Mouse (Mus musculus) forebrain, embryonic 15.5 days (tissue): ENCODE data around the gene Ccl20. TPM values are rescaled to one million over a fixed set of nuclear protein-coding genes. Genes with fewer than 3 reads are reported as not detected.

Experiments used
- ATAC-seq: fragments of 200-750 bp; cut with Nextera tagmentation; replicated peaks from 2 replicates; pipeline ENCODE4 v1.8.0; 2017; ENCODE audit warnings: mild to moderate bottlenecking, moderate TSS enrichment, moderate library complexity
- H3K27ac ChIP-seq: fragments of 300-500 bp; sonication (generic); replicated peaks from 2 replicates; pipeline ENCODE4 v1.5.1; 2015; ENCODE audit warnings: mild to moderate bottlenecking, inconsistent platforms
- H3K27me3 ChIP-seq: fragments of 300-500 bp; sonication (generic); 2 replicates; pipeline ENCODE4 v1.6.1; 2015; ENCODE audit warnings: inconsistent platforms
- H3K36me3 ChIP-seq: fragments of 300-500 bp; sonication (generic); 2 replicates; pipeline ENCODE4 v1.6.1; 2015; ENCODE audit warnings: mild to moderate bottlenecking, inconsistent platforms
- H3K4me1 ChIP-seq: fragments of 300-500 bp; sonication (generic); 2 replicates; pipeline ENCODE4 v1.6.1; 2015; ENCODE audit warnings: inconsistent platforms
- H3K4me2 ChIP-seq: fragments of 300-500 bp; sonication (generic); replicated peaks from 2 replicates; pipeline ENCODE4 v1.6.1; 2015; ENCODE audit warnings: mild to moderate bottlenecking, inconsistent platforms
- H3K4me3 ChIP-seq: fragments of 300-500 bp; sonication (generic); 2 replicates; pipeline ENCODE4 v1.5.1; 2015; ENCODE audit warnings: mild to moderate bottlenecking, inconsistent platforms
- H3K9ac ChIP-seq: fragments of 300-500 bp; sonication (generic); replicated peaks from 2 replicates; pipeline ENCODE4 v1.6.1; 2015; ENCODE audit warnings: mild to moderate bottlenecking, inconsistent platforms
- H3K9me3 ChIP-seq: fragments of 300-500 bp; sonication (generic); 2 replicates; pipeline ENCODE4 v1.6.1; 2016; ENCODE audit warnings: inconsistent platforms
- WGBS: fragments of 180-500 bp; shearing (Covaris S2); methylation state at CpG from one replicate; pipeline ENCODE4 v1.1.7; 2015; ENCODE audit warnings: mixed read lengths; 5-methylcytosine and 5-hydroxymethylcytosine counted together
- polyA plus RNA-seq: library from polyadenylated mRNA; unstranded; fragments of >200 nt; fragmentation: Nextera tagmentation; extraction: Ambion mirVana; gene quantifications from 2 replicates; pipeline ENCODE4 v1.2.1, GENCODE M21; 2015

Gene Ccl20
- polyA plus RNA-seq, 1 experiment from 2014 or later, result not detected

GRCm38 (mm10) chr1:83107410-83107978, 9.1 kb upstream of the Ccl20 start:
- H3K4me1 ChIP-seq, result no peaks in the 10 kb centered on the region
- no peak overlapping the region for H3K27ac ChIP-seq
- 83% methylated on average over 5 of the region's 5 CpGs for WGBS

GRCm38 (mm10) chr1:83110992-83111391, 5.6 kb upstream of the Ccl20 start:
- no peaks in the 10 kb centered on the region for H3K4me1 ChIP-seq
- H3K9me3 ChIP-seq, result no peaks in the 10 kb centered on the region
- no peak overlapping the region for H3K9ac ChIP-seq
- ATAC-seq, result no peak
- no peak overlapping the region for H3K4me2 ChIP-seq
- H3K27me3 ChIP-seq, result no peaks in the 10 kb centered on the region
- H3K36me3 ChIP-seq, result no peaks in the 10 kb centered on the region
- H3K4me3 ChIP-seq, result no peak overlapping the region
- H3K27ac ChIP-seq, result no peak overlapping the region

More at GRCm38 (mm10) chr1:83107410-83107978, 9.1 kb upstream of the Ccl20 start:
- Histone ChIP-seq H3K36me3 (no peaks in the 10 kb centered on the region), H3K4me2 (no peak overlapping the region), H3K9me3 (no peaks in the 10 kb centered on the region), H3K9ac (no peak overlapping the region), H3K4me3 (no peak overlapping the region), H3K27me3 (no peaks in the 10 kb centered on the region)
- ATAC-seq, result no peak

- no peak for ATAC-seq
- whole genome bisulfite sequencing, result 77% methylated on average over 5 of the region's 5 CpGs
- Histone ChIP-seq H3K4me2 (no peak overlapping the region), H3K9me3 (no peaks in the 10 kb centered on the region), H3K4me1 (no peaks in the 10 kb centered on the region), H3K9ac (no peak overlapping the region), H3K4me3 (no peak overlapping the region), H3K27ac (no peak overlapping the region), H3K36me3 (no peaks in the 10 kb centered on the region), H3K27me3 (no peaks in the 10 kb centered on the region)
These were observed 4.8 kb upstream of the Ccl20 start for GRCm38 (mm10) chr1:83111726-83112125.

- ATAC-seq, result no peak
- Histone ChIP-seq H3K36me3 (no peaks in the 10 kb centered on the region), H3K4me3 (no peak overlapping the region), H3K9me3 (no peaks in the 10 kb centered on the region), H3K27ac (no peak overlapping the region), H3K4me1 (no peaks in the 10 kb centered on the region), H3K27me3 (no peaks in the 10 kb centered on the region), H3K4me2 (no peak overlapping the region), H3K9ac (no peak overlapping the region)
- 97% methylated on average over 3 of the region's 3 CpGs for WGBS
These were observed 651 bp downstream of the Ccl20 start for GRCm38 (mm10) chr1:83117217-83117616.

- ATAC-seq, result no peak
- H3K36me3 ChIP-seq, result no peaks in the 10 kb centered on the region
These were observed 1.1 kb downstream of the Ccl20 start for GRCm38 (mm10) chr1:83117661-83118060.

GRCm38 (mm10) chr1:83119903-83120302, 3.3 kb downstream of the Ccl20 start:
- H3K27me3 ChIP-seq, result no peaks in the 10 kb centered on the region
- H3K36me3 ChIP-seq, result no peaks in the 10 kb centered on the region
- no peaks in the 10 kb centered on the region for H3K9me3 ChIP-seq
- H3K27ac ChIP-seq, result no peak overlapping the region
- no peak overlapping the region for H3K9ac ChIP-seq
- no peak overlapping the region for H3K4me3 ChIP-seq
- no peaks in the 10 kb centered on the region for H3K4me1 ChIP-seq
- no peak overlapping the region for H3K4me2 ChIP-seq
- no peak for ATAC-seq

More at GRCm38 (mm10) chr1:83117661-83118060, 1.1 kb downstream of the Ccl20 start:
- H3K9me3 ChIP-seq, result no peaks in the 10 kb centered on the region
- H3K4me2 ChIP-seq, result no peak overlapping the region
- no peak overlapping the region for H3K4me3 ChIP-seq
- no peaks in the 10 kb centered on the region for H3K27me3 ChIP-seq
- WGBS, result 88% methylated on average over 7 of the region's 7 CpGs
- H3K4me1 ChIP-seq, result no peaks in the 10 kb centered on the region
- no peak overlapping the region for H3K9ac ChIP-seq
- no peak overlapping the region for H3K27ac ChIP-seq

- H3K27me3 ChIP-seq, result no peaks in the 10 kb centered on the region
- no peaks in the 10 kb centered on the region for H3K4me1 ChIP-seq
- H3K4me3 ChIP-seq, result no peak overlapping the region
- WGBS, result 83% methylated on average over 3 of the region's 3 CpGs
- no peak overlapping the region for H3K9ac ChIP-seq
- no peaks in the 10 kb centered on the region for H3K9me3 ChIP-seq
- H3K4me2 ChIP-seq, result no peak overlapping the region
- ATAC-seq, result no peak
- H3K27ac ChIP-seq, result no peak overlapping the region
- H3K36me3 ChIP-seq, result no peaks in the 10 kb centered on the region
These were observed 3.7 kb downstream of the Ccl20 start for GRCm38 (mm10) chr1:83120312-83120711.

GRCm38 (mm10) chr1:83123201-83123600, 6.6 kb downstream of the Ccl20 start:
- Histone ChIP-seq H3K9me3 (no peaks in the 10 kb centered on the region), H3K4me2 (no peak overlapping the region), H3K4me3 (no peak overlapping the region), H3K27ac (no peak overlapping the region), H3K27me3 (no peaks in the 10 kb centered on the region), H3K36me3 (no peaks in the 10 kb centered on the region), H3K4me1 (no peaks in the 10 kb centered on the region), H3K9ac (no peak overlapping the region)
- 91% methylated on average over 2 of the region's 2 CpGs for WGBS
- no peak for ATAC-seq

- Histone ChIP-seq H3K4me1 (no peaks in the 10 kb centered on the region), H3K9me3 (no peaks in the 10 kb centered on the region), H3K27ac (no peak overlapping the region), H3K4me2 (no peak overlapping the region), H3K36me3 (no peaks in the 10 kb centered on the region), H3K27me3 (no peaks in the 10 kb centered on the region), H3K9ac (no peak overlapping the region), H3K4me3 (no peak overlapping the region)
- WGBS, result 74% methylated on average over 7 of the region's 7 CpGs
- ATAC-seq, result no peak
These were observed 19.3 kb downstream of the Ccl20 start for GRCm38 (mm10) chr1:83135829-83136228.

GRCm38 (mm10) chr1:83137847-83138246, 21.3 kb downstream of the Ccl20 start:
- 90% methylated on average over 8 of the region's 8 CpGs for WGBS
- ATAC-seq, result no peak
- H3K9me3 ChIP-seq, result no peaks in the 10 kb centered on the region
- H3K27me3 ChIP-seq, result no peaks in the 10 kb centered on the region
- no peak overlapping the region for H3K9ac ChIP-seq
- no peaks in the 10 kb centered on the region for H3K4me1 ChIP-seq
- H3K4me2 ChIP-seq, result no peak overlapping the region
- no peaks in the 10 kb centered on the region for H3K36me3 ChIP-seq
- no peak overlapping the region for H3K4me3 ChIP-seq
- no peak overlapping the region for H3K27ac ChIP-seq

- Histone ChIP-seq H3K9ac (no peak overlapping the region), H3K4me3 (no peak overlapping the region), H3K9me3 (no peaks in the 10 kb centered on the region), H3K4me2 (no peak overlapping the region), H3K27ac (no peak overlapping the region), H3K27me3 (no peaks in the 10 kb centered on the region), H3K4me1 (no peaks in the 10 kb centered on the region), H3K36me3 (no peaks in the 10 kb centered on the region)
- 89% methylated on average over 6 of the region's 6 CpGs for WGBS
- ATAC-seq, result no peak
These were observed 22.2 kb downstream of the Ccl20 start for GRCm38 (mm10) chr1:83138721-83139120.

GRCm38 (mm10) chr1:83141510-83141909, 24.9 kb downstream of the Ccl20 start:
- no peaks in the 10 kb centered on the region for H3K4me1 ChIP-seq
- no peak overlapping the region for H3K4me2 ChIP-seq
- H3K4me3 ChIP-seq, result no peak overlapping the region
- no peak overlapping the region for H3K27ac ChIP-seq
- no peak for ATAC-seq
- H3K36me3 ChIP-seq, result no peaks in the 10 kb centered on the region
- H3K9ac ChIP-seq, result no peak overlapping the region
- no peaks in the 10 kb centered on the region for H3K27me3 ChIP-seq
- 86% methylated on average over 8 of the region's 8 CpGs for WGBS
- H3K9me3 ChIP-seq, result no peaks in the 10 kb centered on the region

- no peaks in the 10 kb centered on the region for H3K4me1 ChIP-seq
- no peak overlapping the region for H3K27ac ChIP-seq
- no peak overlapping the region for H3K4me3 ChIP-seq
- WGBS, result 85% methylated on average over 5 of the region's 5 CpGs
- no peak overlapping the region for H3K9ac ChIP-seq
- no peaks in the 10 kb centered on the region for H3K27me3 ChIP-seq
- ATAC-seq, result no peak
- no peaks in the 10 kb centered on the region for H3K36me3 ChIP-seq
- H3K4me2 ChIP-seq, result no peak overlapping the region
- no peaks in the 10 kb centered on the region for H3K9me3 ChIP-seq
These were observed 25.5 kb downstream of the Ccl20 start for GRCm38 (mm10) chr1:83142055-83142454.
